Mouse (Mus musculus): ENCODE results near the gene Olfr800.

- TF ChIP-seq GATA1 (IDR thresholded peaks at IDR 0.05; ENCODE audit: borderline replicate concordance, low read length) (no peak), FLI1 (IDR thresholded peaks at IDR 0.05; ENCODE audit: low read length) (no peak)
Measured at GRCm38 (mm10) chr10:129612470-129612869, 45.0 kb upstream of the Olfr800 start, which contains the start of gene Olfr796.
